Mouse (Mus musculus) cerebellum, adult 2 months (tissue): ENCODE results near the gene Col5a3. TPM values are rescaled to one million over a fixed set of nuclear protein-coding genes. Genes with fewer than 3 reads are reported as not detected.

Experiments
- DNase-seq, 2 experiments: peaks; one replicate each; pipeline ENCODE4 v3.0.0; 2021
- H3K27ac ChIP-seq: fragments of 200-500 bp; 2 replicates; pipeline ENCODE4 v1.5.1; 2012; ENCODE audit warnings: low read length, control low read depth, inconsistent platforms; ENCODE audit not compliant: insufficient read depth
- H3K27me3 ChIP-seq: fragments of 200-500 bp; 2 replicates; pipeline ENCODE4 v1.6.1; 2012; ENCODE audit warnings: inconsistent platforms, mild to moderate bottlenecking, low read length, moderate library complexity; ENCODE audit not compliant: control insufficient read depth, insufficient read depth
- H3K4me1 ChIP-seq: fragments of 200-500 bp; 2 replicates; pipeline ENCODE4 v1.6.1; 2011; ENCODE audit warnings: low read length; ENCODE audit not compliant: control insufficient read depth, insufficient read depth
- H3K4me3 ChIP-seq: fragments of 200-500 bp; replicated peaks from 2 replicates; pipeline ENCODE3; 2011; ENCODE audit warnings: mild to moderate bottlenecking, low read depth, low read length, control low read depth; ENCODE audit not compliant: insufficient read depth
- CTCF ChIP-seq: fragments of 200-500 bp; IDR thresholded peaks from 2 replicates; pipeline ENCODE4 v1.5.1; 2011; ENCODE audit warnings: low read depth, mild to moderate bottlenecking, control low read depth, low read length, moderate library complexity, borderline replicate concordance; ENCODE audit not compliant: insufficient read depth
- POLR2A ChIP-seq: fragments of 200-500 bp; IDR thresholded peaks from 2 replicates; pipeline ENCODE4 v1.6.1; 2011; ENCODE audit warnings: low read length, control low read depth, borderline replicate concordance; ENCODE audit not compliant: insufficient read depth
- WGBS: fragments of 180-500 bp; shearing (Covaris S2); methylation state at CpG from one replicate; pipeline ENCODE4 v1.1.7; 2018; 5-methylcytosine and 5-hydroxymethylcytosine counted together
- polyA plus RNA-seq: library from polyadenylated mRNA; depleted of rRNA; stranded (reverse); fragments of >200 nt; gene quantifications from 2 replicates; pipeline ENCODE4 v1.2.3, GENCODE M21; 2012

Gene Col5a3
- polyA plus RNA-seq, 1 experiment = 3.0 TPM

- Histone ChIP-seq H3K4me1 (0 out of 2 replicates have a peak, but pooled peaks cover 2% of the 10 kb centered on the region), H3K27ac (no peak overlapping the region), H3K27me3 (peaks cover 3% of the 10 kb centered on the region; the same call in 1 of the 2 replicates), H3K4me3 (no peak overlapping the region)
- peak in 1 of 2 experiments; percentile 9 for DNase-seq
- WGBS = 13% methylated on average over 22 of the region's 22 CpGs
- TF ChIP-seq POLR2A (no peak), CTCF (peak; percentile 48; the same call in 1 of the 2 replicates)
Observed at GRCm38 (mm10) chr9:20743946-20744738, 70.7 kb downstream of the Col5a3 start.

- Histone ChIP-seq H3K4me1 (no peaks in the 10 kb centered on the region), H3K27ac (no peak overlapping the region), H3K4me3 (no peak overlapping the region), H3K27me3 (no peaks in the 10 kb centered on the region; the same call in 1 of the 2 replicates)
- 3% methylated on average over 12 of the region's 12 CpGs for WGBS
- peak; percentile 51 to 66 for DNase-seq
- TF ChIP-seq POLR2A (no peak), CTCF (peak; percentile 91)
Observed at GRCm38 (mm10) chr9:20740407-20740806, 74.5 kb downstream of the Col5a3 start.

GRCm38 (mm10) chr9:20738251-20738999 lies 76.4 kb downstream of the Col5a3 start:
- no peak for TF ChIP-seq POLR2A
- peak; percentile 53; the same call in 1 of the 2 replicates for TF ChIP-seq CTCF
- DNase-seq = peak in 1 of 2 experiments; percentile 10
- no peaks in the 10 kb centered on the region; the same call in 1 of the 2 replicates for H3K27me3 ChIP-seq
- H3K4me3 ChIP-seq = no peak overlapping the region
- WGBS = 44% methylated on average over 8 of the region's 8 CpGs
- no peaks in the 10 kb centered on the region for H3K4me1 ChIP-seq
- no peak overlapping the region for H3K27ac ChIP-seq

- Histone ChIP-seq H3K4me3 (no peak overlapping the region), H3K4me1 (no peaks in the 10 kb centered on the region), H3K27me3 (no peaks in the 10 kb centered on the region; the same call in 1 of the 2 replicates), H3K27ac (no peak overlapping the region)
- no peak for DNase-seq
- TF ChIP-seq CTCF (no peak), POLR2A (no peak)
- WGBS = 91% methylated on average over 2 of the region's 2 CpGs
Observed at GRCm38 (mm10) chr9:20737227-20737626, 77.6 kb downstream of the Col5a3 start.

GRCm38 (mm10) chr9:20734692-20735091 lies 80.2 kb downstream of the Col5a3 start:
- WGBS = 69% methylated on average over 3 of the region's 3 CpGs
- H3K27ac ChIP-seq = no peak overlapping the region
- H3K27me3 ChIP-seq = no peaks in the 10 kb centered on the region; the same call in 1 of the 2 replicates
- H3K4me3 ChIP-seq = no peak overlapping the region
- H3K4me1 ChIP-seq = no peaks in the 10 kb centered on the region
- TF ChIP-seq CTCF (no peak), POLR2A (no peak)
- DNase-seq = no peak

- H3K27ac ChIP-seq = no peak overlapping the region
- WGBS = 74% methylated on average over 4 of the region's 4 CpGs
- H3K4me3 ChIP-seq = no peak overlapping the region
- DNase-seq = no peak
- H3K4me1 ChIP-seq = no peaks in the 10 kb centered on the region
- TF ChIP-seq POLR2A = no peak
- no peak for TF ChIP-seq CTCF
- H3K27me3 ChIP-seq = no peaks in the 10 kb centered on the region; the same call in 1 of the 2 replicates
Observed at GRCm38 (mm10) chr9:20731797-20732196, 83.1 kb downstream of the Col5a3 start.

- peaks cover 2% of the 10 kb centered on the region; the same call in 1 of the 2 replicates for H3K27me3 ChIP-seq
- H3K4me1 ChIP-seq = no peaks in the 10 kb centered on the region
- WGBS = 31% methylated on average over 6 of the region's 6 CpGs
- H3K4me3 ChIP-seq = no peak overlapping the region
- no peak for TF ChIP-seq POLR2A
- TF ChIP-seq CTCF = no peak
- DNase-seq = no peak
- no peak overlapping the region for H3K27ac ChIP-seq
Observed at GRCm38 (mm10) chr9:20729451-20729850, 85.4 kb downstream of the Col5a3 start.

GRCm38 (mm10) chr9:20727601-20728113 lies 87.2 kb downstream of the Col5a3 start:
- no peak overlapping the region for H3K27ac ChIP-seq
- H3K4me1 ChIP-seq = no peaks in the 10 kb centered on the region
- no peak for TF ChIP-seq CTCF
- TF ChIP-seq POLR2A = no peak
- DNase-seq = peak in 1 of 2 experiments; percentile 30
- peaks cover 2% of the 10 kb centered on the region; the same call in 1 of the 2 replicates for H3K27me3 ChIP-seq
- peak overlapping the region; percentile 61 for H3K4me3 ChIP-seq
- WGBS = under 1% methylated on average over 42 of the region's 46 CpGs
